Comparison of ENCODE assay signal across 10 mouse cellular contexts in genomic region chr4:124959062-124959461, GRCm38 (mm10). TPM values are rescaled to one million over a fixed set of nuclear protein-coding genes. Genes with fewer than 3 reads are reported as not detected.
DNase-seq lines count a peak whose midpoint lies in the region; ATAC-seq and TF ChIP-seq lines count a peak whose summit lies in the region.
"Had no signal": no experiment of that assay in that cellular context is flagged by ENCODE, and none has a peak within 500 bp of the region (broad histone marks: within the 10 kb centered on the region; RNA-seq: fewer than 3 reads in every experiment).

No protein-coding gene starts in this region.

- H3K36me3 ChIP-seq in midbrain, embryonic 10.5 days: no peaks in the 10 kb centered on the region
- no peaks in the 10 kb centered on the region for H3K36me3 ChIP-seq in midbrain, embryonic 16.5 days (ENCODE audit: control insufficient read depth, insufficient read depth, low read length)
- no peaks in the 10 kb centered on the region for H3K36me3 ChIP-seq in embryonic facial prominence, embryonic 10.5 days (replicated peaks)
- no peaks in the 10 kb centered on the region for H3K36me3 ChIP-seq in kidney, embryonic 15.5 days
- H3K36me3 ChIP-seq in intestine, postnatal 0 days (ENCODE audit: control insufficient read depth, insufficient read depth): no peaks in the 10 kb centered on the region

- H3K4me3 ChIP-seq in midbrain, embryonic 10.5 days: no peak overlapping the region
- H3K4me3 ChIP-seq in midbrain, embryonic 16.5 days (ENCODE audit: low read depth, low read length): no peak overlapping the region
- H3K4me3 ChIP-seq in embryonic facial prominence, embryonic 10.5 days: no peak overlapping the region
- H3K4me3 ChIP-seq in kidney, embryonic 15.5 days (replicated peaks): no peak overlapping the region
- no peak overlapping the region for H3K4me3 ChIP-seq in intestine, postnatal 0 days (ENCODE audit: low read depth, low read length)
- no peak overlapping the region for H3K4me3 ChIP-seq in cerebellum, adult 2 months (replicated peaks; ENCODE audit: insufficient read depth, low read depth, low read length)
- H3K4me3 ChIP-seq: left cerebral cortex, adult 2 months had no signal

- TF ChIP-seq POLR2A in cerebellum, adult 2 months (IDR thresholded peaks at IDR 0.05; ENCODE audit: borderline replicate concordance, insufficient read depth, low read length): no peak

- H3K4me2 ChIP-seq in midbrain, embryonic 16.5 days (ENCODE audit: low read length): no peak overlapping the region
- no peak overlapping the region for H3K4me2 ChIP-seq in kidney, embryonic 15.5 days
- H3K4me2 ChIP-seq in intestine, postnatal 0 days (replicated peaks; ENCODE audit: low read depth): no peak overlapping the region

- no peaks in the 10 kb centered on the region for H3K9me3 ChIP-seq in midbrain, embryonic 10.5 days (replicated peaks)
- H3K9me3 ChIP-seq in midbrain, embryonic 16.5 days (replicated peaks; ENCODE audit: control insufficient read depth, low read length, poor library complexity, severe bottlenecking): no peaks in the 10 kb centered on the region
- no peaks in the 10 kb centered on the region for H3K9me3 ChIP-seq in embryonic facial prominence, embryonic 10.5 days
- H3K9me3 ChIP-seq in kidney, embryonic 15.5 days (replicated peaks): no peaks in the 10 kb centered on the region
- no peaks in the 10 kb centered on the region for H3K9me3 ChIP-seq in intestine, postnatal 0 days (ENCODE audit: control insufficient read depth)

- no peak overlapping the region for H3K9ac ChIP-seq in midbrain, embryonic 16.5 days (ENCODE audit: low read depth, low read length)
- H3K9ac ChIP-seq in kidney, embryonic 15.5 days: no peak overlapping the region
- H3K9ac ChIP-seq in intestine, postnatal 0 days (ENCODE audit: low read depth, low read length): no peak overlapping the region
- H3K9ac ChIP-seq: liver, embryonic 14.5 days had no signal

- 73% methylated on average over 11 of the region's 11 CpGs for WGBS in midbrain, embryonic 10.5 days
- 72% methylated on average over 11 of the region's 11 CpGs for WGBS in midbrain, embryonic 16.5 days
- 70% methylated on average over 11 of the region's 11 CpGs for WGBS in embryonic facial prominence, embryonic 10.5 days
- 22% methylated on average over 11 of the region's 11 CpGs for WGBS in kidney, embryonic 15.5 days
- 55% methylated on average over 11 of the region's 11 CpGs for WGBS in intestine, postnatal 0 days
- 47% methylated on average over 11 of the region's 11 CpGs for WGBS in cerebellum, adult 2 months

- no peak for DNase-seq in midbrain, embryonic 10.5 days (ENCODE audit: low spot score)
- no peak for DNase-seq in embryonic facial prominence, embryonic 10.5 days (ENCODE audit: low spot score)
- peak; percentile 36 to 82 for DNase-seq in lung, postnatal 4 days
- DNase-seq in cerebellum, adult 2 months: no peak

- peaks cover 16% of the 10 kb centered on the region for H3K4me1 ChIP-seq in midbrain, embryonic 10.5 days
- H3K4me1 ChIP-seq in midbrain, embryonic 16.5 days (ENCODE audit: control insufficient read depth, insufficient read depth, low read length): no peaks in the 10 kb centered on the region
- H3K4me1 ChIP-seq in embryonic facial prominence, embryonic 10.5 days: peaks cover 27% of the 10 kb centered on the region
- peaks cover 19% of the 10 kb centered on the region for H3K4me1 ChIP-seq in kidney, embryonic 15.5 days
- no peaks in the 10 kb centered on the region for H3K4me1 ChIP-seq in intestine, postnatal 0 days (replicated peaks; ENCODE audit: control insufficient read depth, insufficient read depth, low read length)
- H3K4me1 ChIP-seq in cerebellum, adult 2 months (ENCODE audit: control insufficient read depth, insufficient read depth, low read length): peaks cover 5% of the 10 kb centered on the region

- ATAC-seq in midbrain, embryonic 16.5 days: no peak
- ATAC-seq in kidney, embryonic 15.5 days (replicated peaks; ENCODE audit: low FRiP score): peak; percentile 67
- ATAC-seq in intestine, postnatal 0 days: no peak
- ATAC-seq: hindbrain, postnatal 0 days had no signal

- 0 out of 2 replicates have a peak overlapping the region, but pooled peaks have one; percentile 23 for H3K27ac ChIP-seq in midbrain, embryonic 10.5 days (replicated peaks)
- no peak overlapping the region for H3K27ac ChIP-seq in midbrain, embryonic 16.5 days (ENCODE audit: low read length)
- peak overlapping the region; percentile 63 for H3K27ac ChIP-seq in embryonic facial prominence, embryonic 10.5 days (replicated peaks)
- H3K27ac ChIP-seq in kidney, embryonic 15.5 days: peak overlapping the region; percentile 66
- no peak overlapping the region for H3K27ac ChIP-seq in intestine, postnatal 0 days (ENCODE audit: low read depth, low read length)
- no peak overlapping the region for H3K27ac ChIP-seq in cerebellum, adult 2 months (ENCODE audit: insufficient read depth, low read length)
- H3K27ac ChIP-seq: hindbrain, postnatal 0 days; left cerebral cortex, adult 2 months; liver, embryonic 14.5 days had no signal

- no peak for TF ChIP-seq CTCF in intestine, postnatal 0 days (IDR thresholded peaks at IDR 0.05; ENCODE audit: low read depth)
- no peak for TF ChIP-seq CTCF in cerebellum, adult 2 months (IDR thresholded peaks at IDR 0.05; ENCODE audit: borderline replicate concordance, insufficient read depth, low read depth, low read length)

- H3K27me3 ChIP-seq in midbrain, embryonic 10.5 days (ENCODE audit: low read depth, poor library complexity, severe bottlenecking): no peaks in the 10 kb centered on the region
- no peaks in the 10 kb centered on the region for H3K27me3 ChIP-seq in midbrain, embryonic 16.5 days (ENCODE audit: control insufficient read depth, insufficient read depth, low read depth, low read length)
- peaks cover 12% of the 10 kb centered on the region for H3K27me3 ChIP-seq in embryonic facial prominence, embryonic 10.5 days (replicated peaks; ENCODE audit: low read depth, poor library complexity, severe bottlenecking)
- H3K27me3 ChIP-seq in kidney, embryonic 15.5 days: peaks cover 9% of the 10 kb centered on the region; the same call in 1 of the 2 replicates
- H3K27me3 ChIP-seq in intestine, postnatal 0 days (replicated peaks; ENCODE audit: control insufficient read depth, insufficient read depth, low read length): no peaks in the 10 kb centered on the region
- no peaks in the 10 kb centered on the region for H3K27me3 ChIP-seq in cerebellum, adult 2 months (ENCODE audit: control insufficient read depth, insufficient read depth, low read length)

RNA-seq across cellular contexts. Expression of gene Cdca8, which starts 20.0 kb away (rescaled TPM):
- polyA plus RNA-seq in midbrain, embryonic 10.5 days (2016; fragmentation: Nextera tagmentation; extraction: Ambion mirVana): 271 and 298 TPM in 2 replicates
- polyA plus RNA-seq in midbrain, embryonic 16.5 days (2015; fragmentation: Nextera tagmentation; extraction: Ambion mirVana): 19.7 and 26.1 TPM in 2 replicates
- 230 and 239 TPM in 2 replicates for polyA plus RNA-seq in embryonic facial prominence, embryonic 10.5 days (2016; fragmentation: Nextera tagmentation; extraction: Ambion mirVana)
- polyA plus RNA-seq in kidney, embryonic 15.5 days (2015; fragmentation: Nextera tagmentation; extraction: Ambion mirVana): 149 and 151 TPM in 2 replicates
- 26.3 and 28.1 TPM in 2 replicates for polyA plus RNA-seq in intestine, postnatal 0 days (2015; fragmentation: Nextera tagmentation; extraction: Ambion mirVana)
- polyA plus RNA-seq in cerebellum, adult 2 months (2012; rRNA removed): 1.2 TPM in 2 replicates

RNA-seq across cellular contexts. Expression of gene 9930104L06Rik, which starts 22.2 kb away (rescaled TPM):
- 17.4 and 18.9 TPM in 2 replicates for polyA plus RNA-seq in midbrain, embryonic 10.5 days (2016; fragmentation: Nextera tagmentation; extraction: Ambion mirVana)
- 16.1 and 17.0 TPM in 2 replicates for polyA plus RNA-seq in midbrain, embryonic 16.5 days (2015; fragmentation: Nextera tagmentation; extraction: Ambion mirVana)
- 17.6 and 18.0 TPM in 2 replicates for polyA plus RNA-seq in embryonic facial prominence, embryonic 10.5 days (2016; fragmentation: Nextera tagmentation; extraction: Ambion mirVana)
- 12.6 and 12.7 TPM in 2 replicates for polyA plus RNA-seq in kidney, embryonic 15.5 days (2015; fragmentation: Nextera tagmentation; extraction: Ambion mirVana)
- polyA plus RNA-seq in intestine, postnatal 0 days (2015; fragmentation: Nextera tagmentation; extraction: Ambion mirVana): 4.3 and 4.7 TPM in 2 replicates
- polyA plus RNA-seq in cerebellum, adult 2 months (2012; rRNA removed): 24.0 TPM in 2 replicates

RNA-seq across cellular contexts. Expression of gene Rspo1, which starts 27.2 kb away (rescaled TPM):
- 11.0 and 16.4 TPM in 2 replicates for polyA plus RNA-seq in midbrain, embryonic 10.5 days (2016; fragmentation: Nextera tagmentation; extraction: Ambion mirVana)
- 1.7 and 2.2 TPM in 2 replicates for polyA plus RNA-seq in midbrain, embryonic 16.5 days (2015; fragmentation: Nextera tagmentation; extraction: Ambion mirVana)
- polyA plus RNA-seq in embryonic facial prominence, embryonic 10.5 days (2016; fragmentation: Nextera tagmentation; extraction: Ambion mirVana): 8.2 TPM in 2 replicates
- 30.9 and 32.4 TPM in 2 replicates for polyA plus RNA-seq in kidney, embryonic 15.5 days (2015; fragmentation: Nextera tagmentation; extraction: Ambion mirVana)
- polyA plus RNA-seq in intestine, postnatal 0 days (2015; fragmentation: Nextera tagmentation; extraction: Ambion mirVana): 5.5 and 5.7 TPM in 2 replicates
- 0.72 and 0.93 TPM in 2 replicates for polyA plus RNA-seq in cerebellum, adult 2 months (2012; rRNA removed)

RNA-seq across cellular contexts. Expression of gene Gnl2, which starts 57.3 kb away (rescaled TPM):
- polyA plus RNA-seq in midbrain, embryonic 10.5 days (2016; fragmentation: Nextera tagmentation; extraction: Ambion mirVana): 92.1 TPM in 2 replicates
- 95.9 and 104 TPM in 2 replicates for polyA plus RNA-seq in midbrain, embryonic 16.5 days (2015; fragmentation: Nextera tagmentation; extraction: Ambion mirVana)
- polyA plus RNA-seq in embryonic facial prominence, embryonic 10.5 days (2016; fragmentation: Nextera tagmentation; extraction: Ambion mirVana): 93.7 and 101 TPM in 2 replicates
- polyA plus RNA-seq in kidney, embryonic 15.5 days (2015; fragmentation: Nextera tagmentation; extraction: Ambion mirVana): 83.7 and 91.0 TPM in 2 replicates
- polyA plus RNA-seq in intestine, postnatal 0 days (2015; fragmentation: Nextera tagmentation; extraction: Ambion mirVana): 28.6 and 30.9 TPM in 2 replicates
- 84.6 and 85.4 TPM in 2 replicates for polyA plus RNA-seq in cerebellum, adult 2 months (2012; rRNA removed)

Comparison
In these comparisons a context has a peak if more than half of its experiments do, and no peak if none do; other contexts are left out.
1. H3K27ac ChIP-seq: peak in midbrain, embryonic 10.5 days (single experiment), embryonic facial prominence, embryonic 10.5 days (single experiment) and kidney, embryonic 15.5 days (single experiment); none in midbrain, embryonic 16.5 days (single experiment), intestine, postnatal 0 days (single experiment) and cerebellum, adult 2 months (single experiment).
2. DNase-seq: peak in lung, postnatal 4 days (2 of 2); none in midbrain, embryonic 10.5 days (single experiment), embryonic facial prominence, embryonic 10.5 days (single experiment) and cerebellum, adult 2 months (0 of 2).